27 mouse cellular contexts compared by ENCODE assay signal in the genomic region with DNA sequence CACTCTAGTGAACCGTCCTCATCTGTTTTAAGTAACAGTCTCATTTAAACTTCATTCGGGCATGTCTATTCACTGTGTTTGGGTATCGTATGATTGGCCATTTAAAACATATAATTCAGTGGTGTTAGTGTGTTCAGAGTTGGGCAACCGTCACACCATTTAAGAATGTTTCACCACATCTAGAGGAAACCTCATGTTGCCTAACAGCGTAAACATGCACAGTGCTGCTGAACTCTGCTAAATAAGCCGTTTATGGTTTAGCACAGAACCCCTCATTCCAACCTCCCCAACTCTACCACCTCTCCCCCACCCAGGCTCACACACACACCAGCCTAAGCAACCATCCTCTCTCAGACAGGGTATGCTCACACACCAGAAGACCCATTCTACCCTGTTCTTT.
DNase-seq lines count a peak whose midpoint lies in the region; ATAC-seq and TF ChIP-seq lines count a peak whose summit lies in the region.
"Had no signal": no experiment of that assay in that cellular context is flagged by ENCODE, and none has a peak within 500 bp of the region (broad histone marks: within the 10 kb centered on the region; RNA-seq: fewer than 3 reads in every experiment).

No protein-coding gene starts in this region.

- no peak for TF ChIP-seq POLR2A in spleen, adult 2 months (IDR thresholded peaks at IDR 0.05; ENCODE audit: low read depth, low read length)

- TF ChIP-seq CTCF in spleen, adult 2 months (IDR thresholded peaks at IDR 0.05; ENCODE audit: extremely low read depth, insufficient read depth, insufficient read length, insufficient replicate concordance) = no peak

- peak; percentile 26; the same call in 1 of the 2 replicates for ATAC-seq in embryonic facial prominence, embryonic 14.5 days (ENCODE audit: low read depth)
- peak; percentile 51 for ATAC-seq in megakaryocyte, adult 5-6 weeks (ENCODE audit: poor library complexity, severe bottlenecking)
- no peak for ATAC-seq in forebrain, embryonic 14.5 days
- ATAC-seq: forebrain, embryonic 16.5 days; hindbrain, postnatal 0 days; intestine, embryonic 15.5 days; midbrain, embryonic 13.5 days; Patski had no signal

- 77% methylated on average over 6 of the region's 6 CpGs for WGBS in embryonic facial prominence, embryonic 14.5 days
- WGBS in embryonic facial prominence, embryonic 10.5 days = 94% methylated on average over 6 of the region's 6 CpGs
- WGBS in spleen, adult 2 months = 87% methylated on average over 6 of the region's 6 CpGs
- WGBS in forebrain, embryonic 14.5 days = 87% methylated on average over 6 of the region's 6 CpGs

- no peaks in the 10 kb centered on the region for H3K4me1 ChIP-seq in embryonic facial prominence, embryonic 14.5 days (ENCODE audit: control insufficient read depth, insufficient read depth, low read length)
- H3K4me1 ChIP-seq in embryonic facial prominence, embryonic 10.5 days = peaks cover 13% of the 10 kb centered on the region
- H3K4me1 ChIP-seq in spleen, adult 2 months (ENCODE audit: control insufficient read depth, insufficient read depth, insufficient read length) = peaks cover 36% of the 10 kb centered on the region; the same call in 1 of the 2 replicates
- H3K4me1 ChIP-seq in forebrain, embryonic 14.5 days (ENCODE audit: control insufficient read depth, insufficient read depth, low read length) = no peaks in the 10 kb centered on the region
- H3K4me1 ChIP-seq: intestine, embryonic 15.5 days; midbrain, embryonic 13.5 days had no signal

- H3K36me3 ChIP-seq in embryonic facial prominence, embryonic 14.5 days (ENCODE audit: control insufficient read depth, insufficient read depth, low read length) = no peaks in the 10 kb centered on the region
- H3K36me3 ChIP-seq in embryonic facial prominence, embryonic 10.5 days (replicated peaks) = no peaks in the 10 kb centered on the region
- no peaks in the 10 kb centered on the region; the same call in 1 of the 2 replicates for H3K36me3 ChIP-seq in spleen, adult 2 months (ENCODE audit: control insufficient read depth, insufficient read depth, low read length)
- no peaks in the 10 kb centered on the region for H3K36me3 ChIP-seq in forebrain, embryonic 14.5 days (ENCODE audit: control insufficient read depth, insufficient read depth, low read length)
- H3K36me3 ChIP-seq: forebrain, embryonic 10.5 days; intestine, embryonic 15.5 days; midbrain, embryonic 13.5 days had no signal

- no peak overlapping the region for H3K4me2 ChIP-seq in embryonic facial prominence, embryonic 14.5 days (ENCODE audit: low read depth, low read length)
- no peak overlapping the region for H3K4me2 ChIP-seq in forebrain, embryonic 14.5 days (ENCODE audit: low read length)
- H3K4me2 ChIP-seq: intestine, embryonic 15.5 days; midbrain, embryonic 13.5 days had no signal

- no peaks in the 10 kb centered on the region for H3K27me3 ChIP-seq in embryonic facial prominence, embryonic 14.5 days (replicated peaks; ENCODE audit: control insufficient read depth, insufficient read depth, low read length)
- no peaks in the 10 kb centered on the region for H3K27me3 ChIP-seq in embryonic facial prominence, embryonic 10.5 days (replicated peaks; ENCODE audit: low read depth, poor library complexity, severe bottlenecking)
- H3K27me3 ChIP-seq in spleen, adult 2 months (ENCODE audit: control insufficient read depth, insufficient read depth, low read length) = no peaks in the 10 kb centered on the region
- no peaks in the 10 kb centered on the region for H3K27me3 ChIP-seq in forebrain, embryonic 14.5 days (replicated peaks; ENCODE audit: control insufficient read depth, insufficient read depth, low read length)
- H3K27me3 ChIP-seq: intestine, embryonic 15.5 days; midbrain, embryonic 13.5 days; Patski had no signal

- no peak overlapping the region for H3K9ac ChIP-seq in embryonic facial prominence, embryonic 14.5 days (ENCODE audit: low read depth, low read length)
- H3K9ac ChIP-seq in forebrain, embryonic 14.5 days (ENCODE audit: low read length) = no peak overlapping the region
- H3K9ac ChIP-seq: intestine, embryonic 15.5 days; midbrain, embryonic 13.5 days had no signal

- DNase-seq in embryonic facial prominence, embryonic 14.5 days (ENCODE audit: low spot score) = no peak
- DNase-seq in embryonic facial prominence, embryonic 10.5 days (ENCODE audit: low spot score) = no peak
- DNase-seq in spleen, adult 2 months (ENCODE audit: low read depth in 1 of 2, low spot score in 2 of 2) = no peak
- no peak for DNase-seq in spleen, postnatal 36 days (ENCODE audit: low spot score in 2 of 2)
- DNase-seq in frontal cortex, postnatal 14 days (ENCODE audit: low spot score in 2 of 2) = no peak
- DNase-seq in forebrain, embryonic 14.5 days (ENCODE audit: low spot score) = no peak
- no peak for DNase-seq in urinary bladder, postnatal 14 days (ENCODE audit: low spot score)
- DNase-seq: adrenal gland, postnatal 10 days; cerebellum, adult 11-12 months; cerebellum, adult 9-11 months; gastrocnemius, postnatal 10 days; heart, postnatal 14 days; kidney, adult 2 months; kidney, postnatal 4 days; left cerebral cortex, postnatal 4 days; lung, adult 2 months; lung, postnatal 14 days; thymus, adult 18-20 months; thymus, postnatal 25 days had no signal

- no peak overlapping the region for H3K27ac ChIP-seq in embryonic facial prominence, embryonic 14.5 days (replicated peaks; ENCODE audit: low read depth, low read length)
- H3K27ac ChIP-seq in embryonic facial prominence, embryonic 10.5 days (replicated peaks) = no peak overlapping the region
- peak overlapping the region; percentile 20; the same call in 1 of the 2 replicates for H3K27ac ChIP-seq in spleen, adult 2 months (ENCODE audit: insufficient read depth, low read length)
- no peak overlapping the region for H3K27ac ChIP-seq in forebrain, embryonic 14.5 days (ENCODE audit: low read depth, low read length)
- H3K27ac ChIP-seq: forebrain, embryonic 10.5 days; hindbrain, postnatal 0 days; intestine, embryonic 15.5 days; midbrain, embryonic 13.5 days; stomach, postnatal 0 days had no signal

- no peaks in the 10 kb centered on the region for H3K9me3 ChIP-seq in embryonic facial prominence, embryonic 14.5 days (ENCODE audit: control insufficient read depth, low read length)
- H3K9me3 ChIP-seq in embryonic facial prominence, embryonic 10.5 days = no peaks in the 10 kb centered on the region
- H3K9me3 ChIP-seq in forebrain, embryonic 14.5 days (replicated peaks; ENCODE audit: control insufficient read depth, low read length) = no peaks in the 10 kb centered on the region
- H3K9me3 ChIP-seq: forebrain, embryonic 10.5 days; intestine, embryonic 15.5 days; midbrain, embryonic 13.5 days had no signal

- H3K4me3 ChIP-seq in embryonic facial prominence, embryonic 14.5 days (ENCODE audit: low read depth, low read length) = no peak overlapping the region
- H3K4me3 ChIP-seq in embryonic facial prominence, embryonic 10.5 days = no peak overlapping the region
- H3K4me3 ChIP-seq in spleen, adult 2 months (ENCODE audit: extremely low read depth, insufficient read depth, insufficient read length) = no peak overlapping the region
- no peak overlapping the region for H3K4me3 ChIP-seq in forebrain, embryonic 14.5 days (ENCODE audit: low read depth, low read length)
- H3K4me3 ChIP-seq: forebrain, embryonic 10.5 days; intestine, embryonic 15.5 days; midbrain, embryonic 13.5 days had no signal
